Mouse (Mus musculus) CH12.LX (cell line): ENCODE measurements around the gene Cwc22.

Experiments used
- CHD2 ChIP-seq: IDR thresholded peaks from 2 replicates; pipeline ENCODE4 v1.6.1; 2011; ENCODE audit warnings: low read length, improper control_type of control experiment
- CTCF ChIP-seq, 2 experiments: IDR thresholded peaks in 1 of 2; conservative IDR thresholded peaks in 1 of 2; 2 replicates each; pipeline ENCODE4 v1.5.1; 2011 to 2012; ENCODE audit warnings: low read depth in 2 of 2, low read length in 2 of 2, improper control_type of control experiment in 1 of 2, inconsistent platforms in 1 of 2, mild to moderate bottlenecking in 1 of 2, moderate library complexity in 1 of 2
- EP300 ChIP-seq: IDR thresholded peaks from 2 replicates; pipeline ENCODE4 v1.6.1; 2011; ENCODE audit warnings: low read length, improper control_type of control experiment
- ETS1 ChIP-seq: conservative IDR thresholded peaks from 2 replicates; pipeline ENCODE4 v1.6.1; 2012; ENCODE audit warnings: low read depth, mild to moderate bottlenecking, inconsistent platforms, low read length, improper control_type of control experiment, moderate library complexity
- HCFC1 ChIP-seq: IDR thresholded peaks from 2 replicates; pipeline ENCODE4 v1.6.1; 2012; ENCODE audit warnings: low read depth, mild to moderate bottlenecking, inconsistent platforms, low read length, improper control_type of control experiment
- KAT2A ChIP-seq: IDR thresholded peaks from 2 replicates; pipeline ENCODE4 v1.6.1; 2012; ENCODE audit warnings: low read length, improper control_type of control experiment, inconsistent platforms; ENCODE audit not compliant: insufficient replicate concordance
- MAX ChIP-seq: IDR thresholded peaks from 2 replicates; pipeline ENCODE4 v1.6.1; 2011; ENCODE audit warnings: low read length, improper control_type of control experiment
- MAZ ChIP-seq: IDR thresholded peaks from 2 replicates; pipeline ENCODE4 v1.6.1; 2012; ENCODE audit warnings: low read depth, mild to moderate bottlenecking, inconsistent platforms, low read length, improper control_type of control experiment, moderate library complexity
- MEF2A ChIP-seq: IDR thresholded peaks from 2 replicates; pipeline ENCODE4 v1.6.1; 2014; ENCODE audit warnings: low read depth, mild to moderate bottlenecking, inconsistent platforms, low read length, improper control_type of control experiment, borderline replicate concordance
- NELFE ChIP-seq: IDR thresholded peaks from 2 replicates; pipeline ENCODE4 v1.6.1; 2011; ENCODE audit warnings: low read depth, low read length, improper control_type of control experiment
- PAX5 ChIP-seq: IDR thresholded peaks from 2 replicates; pipeline ENCODE4 v1.6.1; 2012; ENCODE audit warnings: low read length, inconsistent platforms, mixed read lengths
- POLR2AphosphoS2 ChIP-seq: IDR thresholded peaks from 2 replicates; pipeline ENCODE4 v1.6.1; 2011; ENCODE audit warnings: low read depth, low read length, improper control_type of control experiment

GRCm38 (mm10) chr2:77911452-77911851, 34.7 kb downstream of the Cwc22 start:
- TF ChIP-seq CHD2 (no peak), EP300 (no peak), POLR2AphosphoS2 (no peak), ETS1 (no peak), CTCF (conservative IDR thresholded peaks at IDR 0.05 in 1 of 2, IDR thresholded peaks at IDR 0.05 in 1 of 2; ENCODE audit: low read depth in 2 of 2, low read length in 2 of 2) (no peak), MEF2A (no peak), PAX5 (no peak), MAZ (no peak), KAT2A (no peak), MAX (no peak), HCFC1 (no peak), NELFE (no peak)
